Mouse (Mus musculus) kidney, postnatal 14 days (tissue): ENCODE data around the gene Pigz.
"Not testable (repeated sequence)": the region's sequence is repeated elsewhere in the genome, so short reads cannot be mapped to it uniquely, and the experiment has no call there.

Experiments used
- DNase-seq: peaks from one replicate; pipeline ENCODE4 v3.0.0; 2022; ENCODE audit warnings: mixed read lengths

Pigz gene

DNA sequence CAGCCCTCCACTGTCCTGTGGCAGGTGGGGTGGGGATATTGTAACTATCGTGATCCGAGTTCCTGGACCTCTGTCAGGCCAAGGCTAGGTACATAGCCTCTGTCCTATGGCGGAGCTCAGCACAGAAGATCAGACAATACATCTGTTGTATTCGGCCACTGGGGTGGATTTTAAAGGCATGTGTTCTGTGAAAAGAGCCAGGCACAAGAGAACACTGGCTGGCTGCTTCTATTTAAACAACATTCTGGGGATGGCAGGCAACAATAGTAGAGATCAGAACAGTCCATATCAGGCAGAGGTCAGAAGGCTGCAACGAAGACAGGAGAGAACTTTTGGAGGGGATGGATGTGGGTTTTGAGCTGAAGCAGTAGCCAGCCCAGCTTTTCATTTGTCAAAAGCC lies 1.4 kb upstream of the Pigz start:
- DNase-seq = no peak

GRCm38 (mm10) chr16:31932840-31933697 lies 582 bp upstream of the Pigz start:
- DNase-seq = peak; percentile 90

- DNase-seq = no peak
Measured at GRCm38 (mm10) chr16:31934550-31935010, 929 bp downstream of the Pigz start.

GRCm38 (mm10) chr16:31935091-31935979 lies 1.7 kb downstream of the Pigz start:
- no peak for DNase-seq

DNA sequence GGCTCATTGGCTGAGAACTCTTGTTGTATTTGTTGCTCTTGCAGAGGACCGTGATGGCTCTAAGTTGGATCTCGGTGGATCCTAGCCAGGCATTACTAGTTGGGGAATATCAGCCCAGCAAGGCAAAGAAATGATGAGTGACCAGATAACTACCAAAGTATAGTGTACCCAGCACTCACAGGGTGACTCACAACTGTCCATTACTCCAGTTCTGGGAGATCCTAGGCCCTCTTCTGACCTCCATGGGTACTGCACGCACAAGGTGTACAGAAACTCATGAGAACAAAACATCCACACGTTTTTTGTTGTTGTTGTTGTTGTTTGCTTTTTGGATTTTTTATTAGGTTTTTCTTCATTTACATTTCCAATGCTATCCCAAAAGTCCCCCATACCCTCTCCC lies 2.9 kb downstream of the Pigz start:
- no peak for DNase-seq

GRCm38 (mm10) chr16:31938856-31939255 lies 5.2 kb downstream of the Pigz start:
- DNase-seq = no peak

DNA sequence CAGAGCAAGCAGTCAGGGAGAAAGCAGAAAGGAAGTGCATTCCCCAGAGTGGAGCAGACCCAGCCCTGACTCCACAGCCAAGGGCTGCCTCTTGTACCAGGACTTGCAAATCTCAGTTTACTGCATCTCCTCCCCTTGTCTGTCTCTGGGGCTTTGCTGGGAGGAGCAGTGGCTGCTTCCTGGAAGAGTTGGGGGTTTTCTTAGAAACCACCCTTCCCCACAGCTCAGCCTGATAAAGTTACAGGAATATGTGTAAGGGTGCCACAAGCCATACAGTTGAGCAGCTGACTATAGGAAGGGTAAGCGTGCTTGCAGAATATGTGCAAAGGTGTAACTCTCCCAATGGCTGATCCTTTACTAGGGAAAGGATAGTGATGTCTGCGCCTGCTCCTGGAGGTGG lies 6.9 kb downstream of the Pigz start:
- no peak for DNase-seq

DNA sequence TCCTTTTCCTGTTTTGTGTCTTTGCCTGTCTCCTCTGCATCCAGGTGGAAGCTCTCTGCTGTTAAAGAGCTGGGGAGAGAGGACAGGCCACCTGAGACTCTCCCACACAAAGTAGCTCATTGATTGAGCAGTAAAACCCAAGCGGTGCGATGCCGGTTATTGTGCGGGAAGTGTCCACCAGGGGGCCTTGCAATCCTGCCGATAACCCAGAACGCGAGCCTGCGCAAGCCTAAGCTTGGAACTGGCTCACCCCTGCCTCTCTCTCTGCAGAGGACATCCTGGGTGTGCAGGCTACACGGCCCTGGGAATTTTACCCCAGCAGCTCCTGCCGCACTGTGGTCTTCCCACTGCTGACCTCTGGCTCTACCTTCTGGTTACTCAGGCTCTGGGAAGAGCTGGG lies 10.3 kb downstream of the Pigz start:
- peak; percentile 81 for DNase-seq

DNA sequence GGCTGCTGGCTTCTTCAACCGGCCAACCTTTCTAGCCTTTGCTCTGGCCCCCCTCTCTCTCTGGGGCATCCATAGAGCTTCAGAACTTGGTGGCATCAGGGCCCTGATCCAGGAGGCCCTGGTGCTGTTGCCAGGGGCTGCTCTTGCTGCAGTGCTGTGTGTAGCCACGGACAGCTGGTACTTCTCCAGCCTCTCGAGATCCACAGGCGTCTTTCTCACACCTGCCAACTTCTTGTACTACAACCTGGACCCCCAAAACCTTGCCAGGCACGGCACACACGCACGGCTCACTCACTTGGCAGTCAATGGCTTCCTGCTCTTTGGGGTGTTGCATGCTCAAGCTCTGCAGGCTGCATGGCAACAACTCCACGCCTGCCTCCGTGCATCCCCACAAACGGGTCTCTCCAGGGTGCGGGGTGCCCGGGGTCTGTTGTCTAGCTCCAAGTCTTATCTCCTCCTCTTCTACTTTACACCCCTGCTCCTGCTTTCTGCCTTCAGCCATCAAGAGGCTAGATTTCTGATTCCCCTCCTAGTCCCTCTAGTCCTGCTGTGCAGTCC lies 11.1 kb downstream of the Pigz start:
- DNase-seq = no peak

GRCm38 (mm10) chr16:31945372-31945771 lies 11.7 kb downstream of the Pigz start:
- no peak for DNase-seq

GRCm38 (mm10) chr16:31945986-31946385 lies 12.3 kb downstream of the Pigz start:
- DNase-seq = not testable (repeated sequence)

GRCm38 (mm10) chr16:31947333-31947732 lies 13.7 kb downstream of the Pigz start:
- DNase-seq = no peak

DNA sequence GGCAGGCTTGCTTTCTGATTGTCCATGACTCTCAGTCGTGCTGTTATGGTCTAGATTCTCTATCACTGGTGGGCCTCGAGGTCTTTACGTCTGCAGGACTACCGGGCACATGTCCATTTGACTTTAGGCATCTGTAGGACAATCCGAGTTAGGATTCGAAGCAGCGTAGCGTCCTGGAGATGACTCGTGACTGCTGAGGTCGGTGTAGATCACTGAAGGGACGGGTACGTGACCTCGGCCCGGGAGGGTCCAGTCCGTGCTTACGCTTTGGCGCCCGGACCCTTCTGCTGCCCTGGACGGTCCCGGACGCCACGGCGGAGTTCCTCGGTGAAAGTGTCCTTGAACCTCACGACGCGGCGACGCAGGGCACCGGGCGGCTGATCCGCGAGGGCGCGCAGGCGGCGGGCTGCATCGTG lies 14.3 kb downstream of the Pigz start:
- no peak for DNase-seq

DNA sequence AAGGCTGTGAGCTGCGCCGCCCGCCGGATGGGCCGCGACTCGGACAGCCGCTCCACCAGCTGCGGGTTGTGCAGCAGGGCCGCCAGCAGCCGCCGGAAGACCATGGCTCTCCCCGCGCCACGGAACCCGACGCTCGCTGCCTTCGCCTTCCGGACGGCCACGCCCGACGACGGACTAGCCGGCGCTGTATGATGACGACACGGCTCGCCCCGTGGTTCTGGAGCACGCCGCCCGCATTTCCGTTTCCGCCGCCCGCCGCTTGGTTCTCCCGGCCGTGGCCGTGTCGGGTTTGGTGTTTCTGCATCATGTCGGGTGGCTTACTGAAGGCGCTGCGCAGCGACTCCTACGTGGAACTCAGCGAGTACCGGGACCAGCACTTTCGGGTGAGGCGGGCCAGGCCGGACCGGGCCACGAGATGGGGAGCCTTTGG lies 14.7 kb downstream of the Pigz start, which contains the start of the genes 0610012G03Rik and Ncbp2:
TSS of gene 0610012G03Rik (minus strand) at position 150 of the 430 bp plus-strand sequence.
TSS of gene Ncbp2 (plus strand) at position 169 of the 430 bp plus-strand sequence.
- peak; percentile 97 for DNase-seq

- DNase-seq = no peak
Measured at GRCm38 (mm10) chr16:31963224-31963623, 29.6 kb downstream of the Pigz start.

GRCm38 (mm10) chr16:31975258-31975657 lies 41.6 kb downstream of the Pigz start:
- DNase-seq = no peak

DNA sequence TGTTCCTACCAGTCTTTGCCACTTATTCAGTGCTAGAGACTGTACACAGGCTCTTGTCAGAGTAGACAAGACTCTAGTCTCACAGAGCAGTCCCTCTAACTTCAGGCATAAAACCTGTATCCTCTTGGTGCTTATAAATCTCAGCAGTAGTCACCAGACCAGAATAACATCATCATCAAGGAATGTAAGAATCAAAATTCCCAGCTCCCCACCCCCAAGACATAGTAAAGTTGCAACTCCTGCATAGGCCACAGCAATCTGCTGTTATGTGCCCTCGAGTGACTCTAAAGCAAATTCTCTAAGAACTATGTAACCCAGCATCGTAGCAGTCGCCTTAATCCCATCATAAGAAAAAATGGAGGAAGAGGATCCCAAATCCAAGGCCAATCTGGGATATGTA lies 45.9 kb downstream of the Pigz start:
- DNase-seq = no peak

DNA sequence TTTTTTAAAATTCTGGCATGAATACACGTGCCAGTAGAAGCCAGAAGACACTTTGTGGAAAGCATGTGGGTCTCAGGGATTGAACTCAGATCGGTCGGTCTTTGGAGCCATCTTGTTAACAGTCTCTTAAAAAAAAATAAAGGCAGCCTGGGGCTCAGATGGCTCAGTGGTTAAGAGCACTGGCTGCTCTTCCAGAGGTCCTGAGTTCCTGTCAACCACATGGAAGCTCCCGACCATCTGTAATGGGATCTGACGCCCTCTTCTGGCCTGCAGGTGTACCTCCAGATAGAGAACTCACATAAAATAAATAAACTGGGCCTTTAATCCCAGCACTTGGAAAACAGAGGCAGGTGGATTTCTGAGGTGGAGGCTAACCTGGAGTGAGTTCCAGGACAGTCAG lies 47.3 kb downstream of the Pigz start:
- no peak for DNase-seq

DNA sequence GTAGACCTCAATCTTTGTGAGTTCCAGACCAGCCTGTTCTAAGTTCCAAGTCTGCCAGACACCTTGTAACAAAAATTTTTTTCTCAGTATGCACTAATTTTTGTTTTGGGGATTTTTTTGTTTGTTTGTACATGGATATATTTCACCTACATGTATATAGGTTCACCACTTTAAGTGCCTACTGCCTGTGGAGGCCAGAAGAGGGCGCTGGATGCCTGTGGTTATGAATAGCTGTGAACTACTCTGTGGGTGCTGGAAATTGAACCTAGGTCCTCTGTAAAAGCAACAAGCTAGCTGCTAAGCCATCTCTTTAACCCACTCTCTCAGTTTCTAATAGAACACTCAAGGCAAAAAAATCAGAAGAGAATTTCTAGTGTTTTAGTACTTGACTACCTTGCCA lies 58.4 kb downstream of the Pigz start:
- no peak for DNase-seq

DNA sequence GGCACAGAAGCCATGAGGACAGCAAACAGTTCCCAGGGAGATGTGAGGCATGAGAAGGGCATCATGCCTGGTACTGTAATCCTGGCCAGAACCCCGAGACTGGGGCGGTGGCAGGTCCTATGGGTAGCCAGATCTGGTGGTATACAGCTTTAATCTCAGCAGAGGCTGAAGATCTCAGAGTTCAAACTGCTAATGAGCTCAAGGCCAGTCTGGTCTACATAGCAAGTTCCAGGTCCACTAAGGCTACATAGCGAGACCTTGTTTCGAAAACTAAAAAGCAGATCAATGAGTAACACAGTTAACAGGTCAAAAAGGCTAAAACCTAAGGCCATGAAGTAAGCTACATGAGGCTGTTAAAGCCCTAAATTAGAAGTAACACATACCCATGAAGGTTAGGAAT lies 59.5 kb downstream of the Pigz start:
- no peak for DNase-seq

DNA sequence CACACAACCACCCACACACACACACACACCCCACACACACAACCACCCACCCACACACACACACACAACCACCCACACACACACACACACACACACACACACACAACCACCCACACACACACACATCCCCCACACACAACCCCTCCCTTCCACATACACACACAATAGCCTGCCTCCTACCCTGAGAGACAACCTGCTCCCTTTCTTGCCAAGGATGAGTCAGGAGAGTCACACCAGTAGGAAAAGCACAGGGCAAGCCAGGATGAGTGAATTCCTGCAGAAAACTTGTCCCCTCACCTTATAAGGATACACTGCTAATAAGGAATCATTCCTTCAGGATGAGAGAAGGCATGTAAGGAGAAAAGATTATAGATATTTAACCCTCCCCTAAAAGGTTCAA lies 60.3 kb downstream of the Pigz start:
- DNase-seq = no peak
